Mouse (Mus musculus) liver, embryonic 14.5 days (tissue): ENCODE measurements at regions not wholly inside any gene's neighbourhood (a gene's known extent, or its start where the extent isn't known, plus 50 kb on each side); places are given as distances from the start of the nearest gene placed in this dataset.

Experiments used
- CTCF ChIP-seq: IDR thresholded peaks from 2 replicates; pipeline ENCODE4 v1.5.1; 2016; ENCODE audit warnings: antibody characterized with exemption, low read depth, control low read depth
- EP300 ChIP-seq: IDR thresholded peaks from 2 replicates; pipeline ENCODE4 v1.6.1; 2016; ENCODE audit warnings: antibody characterized with exemption, low read depth

DNA sequence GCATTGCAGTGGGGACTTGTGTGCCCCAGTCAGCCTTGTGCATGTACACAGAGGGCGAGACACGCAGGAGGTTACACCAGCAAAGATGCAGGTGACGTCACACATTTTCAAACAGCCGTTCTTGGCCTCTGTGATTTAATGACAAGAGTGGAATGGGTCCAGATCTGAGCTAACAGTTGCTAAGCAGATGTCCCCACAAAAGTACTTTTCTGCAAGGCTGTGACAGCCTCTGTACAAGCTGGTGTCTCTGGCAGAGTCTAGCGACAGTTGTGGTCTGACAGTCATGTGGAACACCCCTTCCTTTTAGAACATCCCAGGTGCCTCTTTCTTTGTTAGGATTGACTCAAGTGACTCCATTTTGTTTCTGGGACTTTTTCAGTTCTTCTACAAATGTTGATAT, 203.1 kb downstream of the Bcl11b start:
- TF ChIP-seq CTCF (no peak), EP300 (no peak)
